Mouse (Mus musculus): Measurements from ENCODE around the gene Stard3. TPM values are rescaled to one million over a fixed set of nuclear protein-coding genes. Genes with fewer than 3 reads are reported as not detected.

Gene Stard3
- total RNA-seq, 2 experiments from 2014 or later = 34.1 to 36.8 TPM

DNA sequence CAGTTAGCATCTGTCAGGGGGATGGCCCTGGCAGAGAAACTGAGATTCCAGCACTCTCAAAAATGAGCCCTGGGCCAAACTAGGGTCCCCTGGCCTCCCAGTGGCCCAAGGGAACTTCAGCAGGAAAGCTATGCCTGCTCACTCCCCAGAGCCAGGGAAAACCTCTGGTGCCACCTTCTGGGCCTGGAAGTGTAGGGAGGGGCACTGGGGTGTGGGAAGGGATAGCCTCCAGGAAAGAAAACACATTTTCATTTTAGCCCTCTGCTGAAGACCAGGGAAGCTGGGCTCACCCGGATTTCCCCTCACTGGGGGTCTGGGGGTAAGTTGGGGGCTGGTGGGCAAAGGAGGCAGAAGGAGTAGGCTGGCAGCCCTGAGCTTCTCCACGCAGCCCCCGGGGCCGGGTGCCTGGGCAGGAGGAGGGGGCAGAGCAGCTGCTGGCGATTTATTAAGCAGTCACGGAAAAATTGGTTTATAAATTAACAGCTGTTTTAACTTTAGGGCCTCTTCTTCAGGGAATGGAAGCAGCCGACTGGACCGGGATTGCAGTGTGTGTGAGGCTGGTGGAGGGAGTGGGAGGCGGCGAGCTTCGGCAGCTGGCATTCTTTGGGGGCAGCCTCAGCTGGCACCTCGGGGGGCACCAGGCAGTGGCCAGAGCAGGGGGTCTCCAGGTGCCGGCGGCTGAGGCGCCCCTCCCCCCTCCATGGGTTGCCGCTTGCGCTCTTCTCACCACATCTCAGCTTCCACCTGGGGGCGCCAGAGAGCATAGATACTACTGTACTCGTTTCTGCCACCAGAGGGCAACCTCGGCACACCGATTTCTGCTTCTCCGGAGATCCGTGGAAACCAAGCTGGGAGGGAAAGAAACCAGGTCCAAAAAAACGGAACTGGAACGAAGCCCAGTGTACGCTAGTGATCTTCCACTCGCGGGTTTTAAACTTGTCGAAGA, 15.9 kb upstream of the Stard3 start:
- intact Hi-C loops (cut with DNase I) = loop anchor here (1.0 to 5.0 kb wide), 5 partner anchors 31 to 115 kb away; partner anchors contain the start of gene Mien1
- DNase-seq (ENCODE audit: low spot score in 2 of 2) = peak; percentile 98

- DNase-seq (ENCODE audit: low spot score in 2 of 2) = peak; percentile 80 to 88
- intact Hi-C loops (cut with DNase I) = no loop called here
Observed at GRCm38 (mm10) chr11:98345253-98345652, 12.9 kb upstream of the Stard3 start.

GRCm38 (mm10) chr11:98346168-98346567, 12.0 kb upstream of the Stard3 start:
- DNase-seq (ENCODE audit: low spot score in 2 of 2) = peak in 1 of 2 experiments; percentile 59
- intact Hi-C loops (cut with DNase I) = no loop called here

DNA sequence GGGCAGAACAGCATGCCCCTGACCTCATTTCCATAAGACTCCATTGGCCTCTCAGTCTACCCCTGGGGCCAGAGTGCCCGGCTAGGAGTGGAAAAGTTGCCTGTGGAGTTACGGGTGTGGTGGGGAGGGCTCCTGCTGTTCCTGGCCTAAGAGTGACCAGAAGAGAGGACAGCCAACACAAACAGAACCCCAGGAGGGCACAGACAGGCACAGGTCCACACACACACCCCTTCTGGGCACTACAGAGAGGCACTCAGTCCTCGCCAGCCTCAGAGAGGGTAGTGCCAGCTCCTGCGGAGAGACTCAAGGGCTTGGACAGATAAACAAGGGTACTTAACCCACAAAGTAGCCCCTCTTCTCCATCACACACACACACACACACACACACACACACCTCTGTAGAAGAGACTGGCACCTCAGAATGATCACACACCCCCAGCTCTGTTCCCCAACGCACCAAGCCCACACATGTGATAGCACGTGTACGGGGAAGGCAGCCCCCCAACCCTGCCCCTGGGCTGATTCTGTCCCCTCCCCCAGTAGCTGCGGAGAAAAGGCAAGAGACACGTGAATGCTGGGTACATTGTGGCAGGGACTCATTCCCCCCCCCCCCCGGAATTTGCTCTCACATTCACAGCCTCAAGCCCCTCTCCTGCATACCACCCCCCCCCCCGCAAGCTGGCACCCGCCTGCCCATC, 10.6 kb upstream of the Stard3 start:
- no peak for DNase-seq (ENCODE audit: low spot score in 2 of 2)
- intact Hi-C loops (cut with DNase I) = no loop called here

DNA sequence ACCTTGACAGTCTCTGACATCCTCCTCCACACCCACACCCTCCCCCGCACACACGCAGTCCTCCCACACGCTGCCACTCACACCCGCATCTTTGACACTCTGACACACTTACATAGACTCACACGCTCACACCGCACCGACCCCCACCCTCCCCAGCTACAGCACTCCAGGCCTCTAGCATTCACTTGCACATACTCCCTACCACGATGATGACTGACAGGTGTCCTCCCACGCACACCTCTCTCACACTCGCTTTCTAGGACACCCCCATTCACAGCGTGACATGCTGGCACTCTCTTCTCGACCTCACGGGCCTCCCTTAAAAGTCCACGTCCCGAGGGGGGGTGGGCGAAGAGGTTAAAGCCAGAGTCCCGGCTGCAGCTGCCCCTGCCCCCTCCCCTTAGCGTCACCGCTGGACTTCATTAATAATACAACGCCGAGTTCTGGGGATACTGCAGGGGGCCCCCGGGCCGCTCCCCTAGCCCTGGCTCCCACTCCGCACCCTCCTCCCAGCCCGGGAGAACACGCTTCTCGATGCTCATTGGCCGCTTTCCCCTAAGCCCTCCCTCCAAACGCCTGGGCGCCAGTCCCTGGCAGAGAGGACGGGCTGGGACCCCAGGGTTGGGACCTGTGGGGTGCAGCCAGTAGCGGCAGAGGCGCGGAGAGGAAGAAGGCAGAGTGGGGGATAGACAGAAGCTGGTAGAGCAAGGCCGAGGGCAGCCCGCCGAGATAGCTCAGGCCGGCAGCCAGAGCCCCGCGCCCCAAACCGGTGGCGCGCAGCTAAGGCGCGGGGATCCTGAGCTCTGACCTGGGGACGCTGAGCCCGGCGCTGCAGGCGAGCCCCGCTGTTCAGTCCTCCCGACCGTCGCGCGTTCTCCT, 9.8 kb upstream of the Stard3 start, which contains the start of gene Ppp1r1b:
Ppp1r1b (plus strand) TSS at position 322 of the 879 bp plus-strand sequence.
- intact Hi-C loops (cut with DNase I) = no loop called here
- peak; percentile 72 to 76 for DNase-seq (ENCODE audit: low spot score in 2 of 2)

DNA sequence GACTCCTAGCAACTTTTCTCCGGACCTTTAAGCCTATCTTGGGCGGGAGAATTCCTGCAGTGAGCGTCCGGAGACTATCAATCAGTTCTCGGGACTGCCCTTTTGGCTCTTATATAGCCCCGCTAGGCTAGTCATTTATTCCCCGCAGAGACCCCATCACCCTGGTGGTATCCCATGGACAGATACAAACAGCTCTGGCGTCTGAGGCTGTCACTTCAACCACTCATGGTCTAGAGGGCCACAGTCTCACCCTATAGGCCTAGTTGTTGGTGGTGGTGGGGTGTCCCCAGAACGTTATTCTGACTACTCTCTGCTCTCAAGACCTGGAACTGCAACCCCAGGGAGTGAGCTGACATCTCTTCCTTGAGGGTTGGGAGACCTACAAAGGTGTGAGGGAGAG, 8.9 kb upstream of the Stard3 start:
- no peak for DNase-seq (ENCODE audit: low spot score in 2 of 2)

DNA sequence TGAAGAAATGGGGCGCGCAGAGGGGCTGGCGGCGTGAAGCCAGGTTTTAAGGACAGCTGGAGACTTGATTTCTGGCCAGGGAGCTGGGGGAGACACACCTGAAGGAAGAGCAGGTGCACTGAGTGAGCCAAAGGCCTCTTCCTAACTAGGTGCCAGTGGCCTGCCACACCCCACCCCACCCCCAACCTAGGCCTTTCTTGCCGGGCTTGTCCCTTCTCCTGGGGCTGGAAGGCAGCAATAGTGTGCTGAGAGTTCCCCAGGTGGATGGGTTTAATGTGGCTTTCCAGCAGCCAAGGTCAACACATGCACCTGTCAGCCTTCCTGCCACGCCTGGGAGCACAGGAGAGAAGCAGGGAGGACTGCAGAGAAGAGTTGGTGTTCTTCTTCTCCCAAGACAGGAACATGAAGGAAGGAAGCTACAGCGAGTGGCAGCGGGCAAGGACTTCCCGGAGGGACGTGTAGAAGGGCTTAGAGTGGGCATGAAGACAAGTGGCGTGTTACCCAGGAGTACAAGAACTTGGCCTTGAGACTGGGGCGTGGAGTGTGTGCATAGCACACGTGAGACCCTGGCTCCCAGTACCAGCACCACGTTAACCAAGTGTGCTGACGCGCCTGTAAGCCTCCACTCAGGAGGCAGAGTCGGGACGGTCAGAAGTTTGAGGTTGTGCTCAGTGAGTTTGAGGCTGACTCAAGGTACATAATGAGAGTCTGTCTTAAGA, 5.7 kb upstream of the Stard3 start:
- no peak for DNase-seq (ENCODE audit: low spot score in 2 of 2)
- intact Hi-C loops (cut with DNase I) = no loop called here

More for the DNA sequence above, 8.9 kb upstream of the Stard3 start:
- intact Hi-C loops (cut with DNase I) = no loop called here

DNA sequence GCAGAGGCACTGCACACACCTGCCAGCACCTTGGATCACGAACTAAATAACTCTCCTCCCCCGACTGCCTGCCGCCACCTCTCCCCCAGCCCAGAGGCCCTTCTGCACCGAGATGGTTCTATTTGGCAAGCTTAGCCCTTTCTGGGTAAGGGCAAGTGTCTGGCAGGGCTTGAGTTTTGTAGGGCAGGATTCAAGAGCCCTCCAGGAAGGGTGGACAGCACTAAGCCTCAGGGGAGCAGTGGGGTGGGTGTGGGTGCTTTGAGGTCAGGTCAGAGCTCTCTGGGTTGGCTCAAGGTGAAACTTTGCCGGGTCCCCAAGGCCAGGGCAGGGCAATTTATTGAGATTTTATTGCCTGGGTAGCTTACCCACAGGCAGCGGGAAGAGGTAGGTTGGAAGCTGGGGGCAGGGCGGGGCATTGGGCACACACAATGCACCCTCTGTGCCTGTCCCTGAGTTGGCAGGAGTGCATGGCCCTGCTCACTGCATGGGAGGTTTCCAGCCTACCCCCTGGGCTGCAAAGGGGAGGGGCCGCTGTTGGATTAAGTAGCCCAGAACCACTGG, 4.4 kb upstream of the Stard3 start:
- intact Hi-C loops (cut with DNase I) = no loop called here
- DNase-seq (ENCODE audit: low spot score in 2 of 2) = peak in 1 of 2 experiments; percentile 70

DNA sequence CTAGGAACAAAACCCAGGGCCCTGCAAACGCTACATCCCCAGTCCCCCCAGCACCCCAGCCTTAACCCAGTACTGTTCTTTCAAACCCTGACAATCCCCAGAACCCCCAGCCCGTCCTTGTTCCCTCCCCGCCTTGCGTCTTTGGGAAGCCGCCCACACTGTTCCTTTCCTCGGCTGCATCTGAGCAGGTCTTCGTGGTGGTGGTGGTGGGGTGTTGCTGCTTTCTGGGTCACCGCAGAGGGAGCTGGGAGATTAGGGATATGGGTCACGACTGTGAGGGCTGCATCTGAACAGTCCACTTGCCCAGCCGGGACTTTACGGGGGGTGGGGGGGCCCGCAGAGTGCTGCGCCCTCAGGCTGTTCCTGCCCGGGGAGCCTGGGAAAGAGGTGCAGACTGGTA, 3.7 kb upstream of the Stard3 start:
- peak in 1 of 2 experiments; percentile 83 for DNase-seq (ENCODE audit: low spot score in 2 of 2)
- intact Hi-C loops (cut with DNase I) = no loop called here

DNA sequence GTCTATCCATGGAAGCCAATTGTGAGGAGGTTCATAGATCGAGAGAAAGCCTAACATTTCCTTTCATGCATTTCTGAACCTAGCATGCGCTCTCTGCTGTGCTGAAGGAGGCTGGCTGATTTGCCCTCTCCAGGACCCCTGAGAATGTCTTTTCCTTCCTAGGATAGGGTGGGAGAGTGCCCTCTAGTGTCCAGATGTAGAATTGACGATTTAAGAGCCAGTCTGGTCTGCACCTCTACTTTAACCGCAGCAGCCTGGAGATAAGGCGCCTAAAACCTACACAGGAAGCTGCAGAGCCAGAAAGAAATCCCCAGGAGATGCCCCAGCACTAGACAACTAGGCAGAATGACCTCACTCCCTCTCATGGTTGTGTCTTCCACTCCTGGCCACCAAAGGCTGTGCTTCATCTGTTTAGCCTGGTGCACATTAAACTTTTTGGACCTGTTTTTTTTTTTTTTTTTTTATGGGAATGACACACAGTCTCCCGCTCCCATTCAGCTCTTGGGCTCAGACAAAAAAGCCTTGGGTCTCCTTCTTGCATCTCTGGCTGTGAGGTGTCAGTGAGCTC, 2.4 kb upstream of the Stard3 start:
- DNase-seq (ENCODE audit: low spot score in 2 of 2) = peak; percentile 60 to 80
- intact Hi-C loops (cut with DNase I) = no loop called here

DNA sequence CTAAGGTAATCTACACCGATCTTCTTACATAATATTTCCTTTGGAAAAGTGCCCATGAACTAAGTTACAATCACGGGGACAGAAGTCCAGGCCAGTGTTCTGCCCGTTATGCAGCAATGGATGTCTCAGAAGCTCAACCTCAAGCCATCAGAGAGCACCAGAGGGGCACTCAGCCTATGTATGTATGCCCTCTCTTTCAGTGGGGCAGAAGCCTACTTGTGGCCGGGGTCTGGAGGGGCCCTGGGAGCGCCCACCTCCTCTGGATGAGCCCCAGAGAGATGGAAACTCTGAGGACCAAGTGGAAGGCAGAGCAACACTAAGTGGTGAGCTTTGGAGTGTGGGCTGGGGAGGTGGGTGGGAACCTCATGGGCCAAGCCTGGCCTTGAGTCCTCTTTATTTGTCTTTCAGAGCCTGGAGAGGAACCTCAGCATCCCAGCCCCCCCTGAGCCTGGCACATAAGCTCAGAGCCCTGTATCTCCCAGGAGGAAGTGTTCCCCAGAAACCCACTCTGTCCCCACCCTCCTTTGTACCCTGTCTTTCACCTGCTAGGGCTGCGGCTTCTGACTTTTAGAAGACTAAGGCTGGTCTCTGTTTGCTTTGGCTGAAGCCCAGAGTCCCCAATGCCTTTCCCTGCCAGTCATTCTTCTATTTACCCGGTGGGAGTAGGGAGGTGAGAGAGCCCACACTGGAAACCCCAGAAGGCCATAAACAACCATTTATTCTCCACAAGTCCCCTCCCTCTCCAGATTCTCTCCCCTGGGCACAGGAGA, 1.4 kb upstream of the Stard3 start:
- intact Hi-C loops (cut with DNase I) = no loop called here
- DNase-seq (ENCODE audit: low spot score in 2 of 2) = no peak

DNA sequence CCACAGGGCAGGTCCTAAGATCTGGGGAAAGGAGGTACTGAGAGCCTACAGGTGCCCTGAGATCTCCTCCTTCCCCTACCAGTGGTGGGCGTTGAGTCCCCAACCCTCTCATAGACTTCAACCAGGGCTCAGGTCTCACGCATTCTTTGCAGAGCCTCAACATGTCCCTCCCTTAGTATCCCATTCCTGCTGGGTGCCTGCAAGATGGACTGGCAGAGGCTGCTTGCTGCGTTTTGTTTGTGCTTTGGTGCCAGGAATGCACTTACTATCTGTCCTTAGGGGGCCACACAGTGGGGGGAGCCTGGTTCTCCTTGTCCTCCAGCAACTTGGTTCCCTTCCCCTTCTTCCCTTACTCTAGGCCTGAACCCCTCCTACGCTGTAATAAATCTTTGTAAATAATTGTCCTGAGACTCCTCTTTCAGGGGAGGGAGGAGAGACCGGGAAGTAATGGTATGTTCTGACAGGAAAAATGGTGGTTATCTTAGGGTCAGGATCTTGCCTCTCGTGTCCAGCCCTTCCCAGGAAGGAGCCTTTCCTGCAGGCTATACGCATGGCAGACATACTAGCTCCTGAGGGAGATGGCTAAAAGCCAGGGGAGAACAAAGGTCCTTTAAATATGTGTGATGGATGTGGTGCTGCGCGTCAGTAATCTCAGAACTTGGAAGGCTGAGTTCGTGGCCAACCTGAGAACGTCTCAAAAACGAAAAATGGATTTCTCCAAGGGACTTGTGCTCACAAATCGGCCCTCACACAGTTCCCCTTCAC, 590 bp upstream of the Stard3 start:
- DNase-seq (ENCODE audit: low spot score in 2 of 2) = no peak
- intact Hi-C loops (cut with DNase I) = no loop called here

- intact Hi-C loops (cut with DNase I) = no loop called here
- no peak for DNase-seq (ENCODE audit: low spot score in 2 of 2)
Observed at GRCm38 (mm10) chr11:98360866-98361521, 2.8 kb downstream of the Stard3 start.

DNA sequence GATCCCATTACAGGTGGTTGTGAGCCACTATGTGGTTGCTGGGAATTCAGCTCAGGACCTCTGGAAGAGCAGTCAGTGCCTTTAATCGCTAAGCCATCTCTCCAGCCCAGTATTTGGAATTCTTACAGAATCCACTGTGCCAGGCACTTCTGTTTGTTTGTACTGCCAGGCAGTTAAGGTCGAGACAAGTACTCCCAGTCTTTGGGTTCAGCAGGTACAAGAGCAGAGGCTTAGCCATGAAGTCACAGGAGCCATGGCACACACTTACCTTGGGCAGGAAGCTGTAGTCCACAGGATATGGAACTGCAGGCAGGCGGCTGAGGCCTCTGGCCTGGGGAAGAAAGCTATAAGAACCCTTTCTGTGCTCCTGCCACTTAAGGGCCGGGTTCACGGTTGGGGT, 5.6 kb downstream of the Stard3 start:
- no peak for DNase-seq (ENCODE audit: low spot score in 2 of 2)
- intact Hi-C loops (cut with DNase I) = no loop called here

DNA sequence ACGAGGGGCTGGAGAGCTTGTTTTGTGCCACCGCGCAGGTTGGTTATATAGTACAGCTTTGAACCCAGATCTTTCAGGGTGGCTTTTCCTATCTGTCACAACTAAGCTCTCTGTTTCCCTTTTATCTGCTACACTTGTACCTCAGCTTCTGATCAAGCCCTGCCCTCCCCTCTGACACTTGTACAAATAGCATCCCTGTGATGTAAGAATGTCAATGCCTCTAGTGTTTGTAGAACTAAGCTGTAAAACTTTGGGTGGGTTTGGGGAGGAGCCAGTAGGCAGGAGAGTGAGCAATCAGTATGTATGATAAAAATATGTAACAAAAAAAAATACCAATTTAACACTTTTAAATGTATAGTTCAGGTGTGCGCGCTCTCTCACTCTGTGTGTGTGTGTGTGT, 6.2 kb downstream of the Stard3 start:
- intact Hi-C loops (cut with DNase I) = no loop called here
- DNase-seq (ENCODE audit: low spot score in 2 of 2) = no peak

DNA sequence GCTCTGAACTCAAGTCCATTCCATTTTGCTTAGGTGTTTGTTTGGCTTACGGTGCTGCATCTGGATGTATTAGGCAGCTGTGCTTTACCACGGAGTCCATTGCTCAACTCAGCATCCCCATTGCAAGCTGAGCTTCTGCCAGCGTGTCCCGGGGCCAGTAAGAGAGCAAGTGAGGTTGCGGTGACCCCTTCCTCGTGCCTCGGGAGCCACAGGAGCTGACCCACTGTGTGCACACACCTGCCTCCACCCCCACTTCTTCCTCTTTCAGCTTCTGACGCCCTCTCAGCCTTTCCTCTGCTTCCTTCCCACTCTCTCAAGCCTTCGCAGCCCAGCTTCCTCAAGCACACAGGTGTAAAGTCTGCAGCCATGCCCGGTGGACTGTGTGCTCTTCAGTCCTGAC, 8.1 kb downstream of the Stard3 start:
- no peak for DNase-seq (ENCODE audit: low spot score in 2 of 2)
- intact Hi-C loops (cut with DNase I) = no loop called here
